19 mouse cellular contexts compared by ENCODE assay signal in the genomic region with DNA sequence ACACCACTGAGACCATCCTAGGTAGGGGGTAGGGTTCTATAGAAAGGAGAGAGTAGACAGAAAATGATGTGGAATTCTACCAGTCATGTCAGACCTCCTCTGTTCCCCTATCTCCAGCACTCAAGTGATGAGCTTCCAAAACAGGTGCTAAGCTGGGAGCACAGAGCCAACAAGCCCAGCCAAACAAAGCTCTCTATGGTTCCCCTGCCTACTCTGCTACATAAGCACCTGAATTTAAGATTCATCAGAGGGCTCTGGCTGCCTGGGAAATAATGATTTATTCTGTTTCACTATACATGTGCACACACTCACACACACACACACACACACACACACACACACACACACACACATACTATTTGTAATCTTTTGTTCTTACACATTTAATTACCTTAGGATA.
DNase-seq lines count a peak whose midpoint lies in the region; ATAC-seq lines count a peak whose summit lies in the region.
"Had no signal": no experiment of that assay in that cellular context is flagged by ENCODE, and none has a peak within 500 bp of the region (broad histone marks: within the 10 kb centered on the region; RNA-seq: fewer than 3 reads in every experiment).

No protein-coding gene starts in this region.

- H3K4me2 ChIP-seq in forebrain, embryonic 11.5 days (ENCODE audit: low read depth, low read length, severe bottlenecking): no peak overlapping the region
- no peak overlapping the region for H3K4me2 ChIP-seq in hindbrain, embryonic 16.5 days (ENCODE audit: low read length)
- H3K4me2 ChIP-seq in hindbrain, embryonic 13.5 days: no peak overlapping the region
- H3K4me2 ChIP-seq in midbrain, embryonic 16.5 days (ENCODE audit: low read length): no peak overlapping the region
- H3K4me2 ChIP-seq: embryonic facial prominence, embryonic 13.5 days; heart, embryonic 11.5 days; heart, embryonic 15.5 days; intestine, embryonic 15.5 days had no signal

- no peaks in the 10 kb centered on the region for H3K36me3 ChIP-seq in forebrain, embryonic 11.5 days (ENCODE audit: control insufficient read depth, insufficient read depth, low read length)
- H3K36me3 ChIP-seq in forebrain, embryonic 10.5 days (replicated peaks): no peaks in the 10 kb centered on the region
- no peaks in the 10 kb centered on the region for H3K36me3 ChIP-seq in hindbrain, embryonic 16.5 days (ENCODE audit: control insufficient read depth, insufficient read depth, low read length)
- no peaks in the 10 kb centered on the region for H3K36me3 ChIP-seq in hindbrain, embryonic 13.5 days
- no peaks in the 10 kb centered on the region for H3K36me3 ChIP-seq in midbrain, embryonic 16.5 days (ENCODE audit: control insufficient read depth, insufficient read depth, low read length)
- H3K36me3 ChIP-seq in midbrain, embryonic 10.5 days: no peaks in the 10 kb centered on the region
- H3K36me3 ChIP-seq: embryonic facial prominence, embryonic 13.5 days; heart, embryonic 15.5 days; intestine, embryonic 15.5 days had no signal

- H3K4me1 ChIP-seq in forebrain, embryonic 11.5 days (replicated peaks; ENCODE audit: control insufficient read depth, insufficient read depth, low read length): no peaks in the 10 kb centered on the region
- no peaks in the 10 kb centered on the region for H3K4me1 ChIP-seq in forebrain, embryonic 10.5 days
- H3K4me1 ChIP-seq in hindbrain, embryonic 16.5 days (ENCODE audit: control insufficient read depth, insufficient read depth, low read depth, low read length): peaks cover 4% of the 10 kb centered on the region
- H3K4me1 ChIP-seq in hindbrain, embryonic 13.5 days (replicated peaks): peaks cover 10% of the 10 kb centered on the region
- H3K4me1 ChIP-seq in midbrain, embryonic 16.5 days (ENCODE audit: control insufficient read depth, insufficient read depth, low read length): peaks cover 6% of the 10 kb centered on the region; the same call in 1 of the 2 replicates
- H3K4me1 ChIP-seq in midbrain, embryonic 10.5 days: peaks cover 11% of the 10 kb centered on the region
- H3K4me1 ChIP-seq: embryonic facial prominence, embryonic 13.5 days; heart, embryonic 15.5 days; intestine, embryonic 15.5 days had no signal

- H3K4me3 ChIP-seq in forebrain, embryonic 11.5 days (ENCODE audit: low read depth, low read length): no peak overlapping the region
- H3K4me3 ChIP-seq in forebrain, embryonic 10.5 days: no peak overlapping the region
- H3K4me3 ChIP-seq in hindbrain, embryonic 16.5 days (ENCODE audit: low read length): no peak overlapping the region
- H3K4me3 ChIP-seq in hindbrain, embryonic 13.5 days: no peak overlapping the region
- H3K4me3 ChIP-seq in midbrain, embryonic 16.5 days (ENCODE audit: low read depth, low read length): no peak overlapping the region
- no peak overlapping the region for H3K4me3 ChIP-seq in midbrain, embryonic 10.5 days
- H3K4me3 ChIP-seq: embryonic facial prominence, embryonic 13.5 days; heart, adult 2 months; heart, embryonic 15.5 days; intestine, embryonic 15.5 days had no signal

- no peaks in the 10 kb centered on the region for H3K9me3 ChIP-seq in forebrain, embryonic 11.5 days (ENCODE audit: control insufficient read depth, low read length)
- no peaks in the 10 kb centered on the region for H3K9me3 ChIP-seq in forebrain, embryonic 10.5 days
- H3K9me3 ChIP-seq in hindbrain, embryonic 16.5 days (ENCODE audit: control insufficient read depth, low read length): no peaks in the 10 kb centered on the region; the same call in 1 of the 2 replicates
- no peaks in the 10 kb centered on the region for H3K9me3 ChIP-seq in hindbrain, embryonic 13.5 days
- H3K9me3 ChIP-seq in midbrain, embryonic 16.5 days (replicated peaks; ENCODE audit: control insufficient read depth, low read length, poor library complexity, severe bottlenecking): no peaks in the 10 kb centered on the region
- H3K9me3 ChIP-seq in midbrain, embryonic 10.5 days (replicated peaks): no peaks in the 10 kb centered on the region
- H3K9me3 ChIP-seq: embryonic facial prominence, embryonic 13.5 days; heart, embryonic 15.5 days; intestine, embryonic 15.5 days had no signal

- H3K27me3 ChIP-seq in forebrain, embryonic 11.5 days (ENCODE audit: control insufficient read depth, insufficient read depth, low read length): no peaks in the 10 kb centered on the region
- no peaks in the 10 kb centered on the region for H3K27me3 ChIP-seq in forebrain, embryonic 10.5 days (ENCODE audit: poor library complexity, severe bottlenecking)
- H3K27me3 ChIP-seq in hindbrain, embryonic 16.5 days (replicated peaks; ENCODE audit: control insufficient read depth, insufficient read depth, low read length): no peaks in the 10 kb centered on the region
- no peaks in the 10 kb centered on the region for H3K27me3 ChIP-seq in hindbrain, embryonic 13.5 days
- H3K27me3 ChIP-seq in midbrain, embryonic 16.5 days (ENCODE audit: control insufficient read depth, insufficient read depth, low read depth, low read length): no peaks in the 10 kb centered on the region
- H3K27me3 ChIP-seq in midbrain, embryonic 10.5 days (ENCODE audit: low read depth, poor library complexity, severe bottlenecking): no peaks in the 10 kb centered on the region
- H3K27me3 ChIP-seq: CH12.LX; embryonic facial prominence, embryonic 13.5 days; heart, embryonic 15.5 days; intestine, embryonic 15.5 days had no signal

- H3K27ac ChIP-seq in forebrain, embryonic 11.5 days (ENCODE audit: low read depth, low read length): no peak overlapping the region
- no peak overlapping the region for H3K27ac ChIP-seq in forebrain, embryonic 10.5 days
- H3K27ac ChIP-seq in hindbrain, embryonic 16.5 days (ENCODE audit: low read depth, low read length): no peak overlapping the region
- no peak overlapping the region for H3K27ac ChIP-seq in hindbrain, embryonic 13.5 days
- peak overlapping the region; percentile 44; the same call in 1 of the 2 replicates for H3K27ac ChIP-seq in midbrain, embryonic 16.5 days (ENCODE audit: low read length)
- no peak overlapping the region for H3K27ac ChIP-seq in midbrain, embryonic 10.5 days (replicated peaks)
- H3K27ac ChIP-seq: embryonic facial prominence, embryonic 13.5 days; heart, adult 2 months; heart, embryonic 15.5 days; intestine, embryonic 15.5 days had no signal

- ATAC-seq in forebrain, embryonic 11.5 days (replicated peaks; ENCODE audit: low FRiP score): no peak
- ATAC-seq in hindbrain, embryonic 16.5 days: peak; percentile 56; the same call in 1 of the 2 replicates
- ATAC-seq in hindbrain, embryonic 13.5 days (ENCODE audit: low FRiP score): no peak
- ATAC-seq in midbrain, embryonic 16.5 days: no peak
- ATAC-seq: activated CD4-positive, CD25-positive, alpha-beta regulatory T cell, adult 4 months; forebrain, embryonic 14.5 days; intestine, embryonic 15.5 days; Patski had no signal

- DNase-seq in forebrain, embryonic 11.5 days (ENCODE audit: low spot score): peak; percentile 29
- DNase-seq in forebrain, embryonic 10.5 days (ENCODE audit: extremely low spot score, low spot score): no peak
- DNase-seq in midbrain, embryonic 10.5 days (ENCODE audit: low spot score): no peak
- DNase-seq: adrenal gland, postnatal 14 days; cerebellum, postnatal 36 days; gastrocnemius, postnatal 10 days; heart, adult 2 months; heart, postnatal 14 days had no signal

- no peak overlapping the region for H3K9ac ChIP-seq in forebrain, embryonic 11.5 days (ENCODE audit: low read length)
- no peak overlapping the region for H3K9ac ChIP-seq in hindbrain, embryonic 16.5 days (ENCODE audit: low read depth, low read length)
- H3K9ac ChIP-seq in hindbrain, embryonic 13.5 days: no peak overlapping the region
- H3K9ac ChIP-seq in midbrain, embryonic 16.5 days (ENCODE audit: low read depth, low read length): no peak overlapping the region
- H3K9ac ChIP-seq: embryonic facial prominence, embryonic 13.5 days; heart, embryonic 15.5 days; intestine, embryonic 15.5 days had no signal
